Mouse (Mus musculus): ENCODE measurements around the gene Hdgfl3.

- TF ChIP-seq CTCF (conservative IDR thresholded peaks at IDR 0.05 in 1 of 2, IDR thresholded peaks at IDR 0.05 in 1 of 2; ENCODE audit: low read depth in 2 of 2, low read length in 2 of 2) (no peak), KAT2A (IDR thresholded peaks at IDR 0.05; ENCODE audit: insufficient replicate concordance, low read length) (no peak), POLR2A (IDR thresholded peaks at IDR 0.05; ENCODE audit: low read depth, low read length) (no peak), HCFC1 (IDR thresholded peaks at IDR 0.05; ENCODE audit: low read depth, low read length) (no peak), TCF12 (IDR thresholded peaks at IDR 0.05; ENCODE audit: low read depth, low read length) (no peak), NELFE (IDR thresholded peaks at IDR 0.05; ENCODE audit: low read depth, low read length) (no peak), E2F4 (IDR thresholded peaks at IDR 0.05; ENCODE audit: insufficient replicate concordance, low read depth, low read length) (no peak), EP300 (IDR thresholded peaks at IDR 0.05; ENCODE audit: low read length) (no peak), POLR2AphosphoS2 (IDR thresholded peaks at IDR 0.05; ENCODE audit: low read depth, low read length) (no peak), SMC3 (IDR thresholded peaks at IDR 0.05; ENCODE audit: low read depth, low read length) (no peak), MXI1 (IDR thresholded peaks at IDR 0.05; ENCODE audit: low read depth, low read length) (no peak)
Measured at GRCm38 (mm10) chr7:81865937-81866336, 68.3 kb downstream of the Hdgfl3 start.
